Mouse (Mus musculus): Measurements from ENCODE around the gene Gpa33.

- no peak for TF ChIP-seq POLR2A (IDR thresholded peaks at IDR 0.05; ENCODE audit: extremely low read depth, insufficient read depth, low read length)
- TF ChIP-seq CTCF (IDR thresholded peaks at IDR 0.05; ENCODE audit: low read depth, low read length) = no peak
These were observed 12.0 kb upstream of the Gpa33 start for GRCm38 (mm10) chr1:166117866-166118639.
